Comparison of ENCODE assay signal across 15 mouse cellular contexts in the genomic region with DNA sequence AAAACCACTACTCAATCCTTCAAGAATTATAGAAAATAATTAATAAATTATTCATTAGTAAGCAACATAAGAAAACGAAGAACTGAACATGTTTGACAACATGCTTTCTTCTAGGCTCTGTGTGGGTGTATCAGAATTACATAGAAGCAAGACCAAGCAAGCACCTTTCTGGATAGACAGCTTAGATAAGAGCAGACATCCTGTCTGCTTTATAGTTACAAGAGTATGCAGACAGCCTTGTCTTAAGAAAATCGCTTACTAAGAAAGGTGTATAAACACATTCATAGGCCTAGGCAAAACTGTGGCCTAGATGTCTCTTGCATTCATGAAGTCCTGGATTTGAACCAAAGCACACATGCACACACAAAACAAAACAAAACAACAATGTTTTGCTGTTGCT. TPM values are rescaled to one million over a fixed set of nuclear protein-coding genes. Genes with fewer than 3 reads are reported as not detected.
DNase-seq lines count a peak whose midpoint lies in the region; ATAC-seq lines count a peak whose summit lies in the region.
"Had no signal": no experiment of that assay in that cellular context is flagged by ENCODE, and none has a peak within 500 bp of the region (broad histone marks: within the 10 kb centered on the region; RNA-seq: fewer than 3 reads in every experiment).

No protein-coding gene starts in this region.

- ATAC-seq in inflammation-experienced regulatory T-cells, adult 6 months, result peak; percentile 35
- ATAC-seq: forebrain, embryonic 15.5 days had no signal

- DNase-seq in heart, adult 11 months, result peak; percentile 3
- no peak for DNase-seq in heart, postnatal 10 days
- peak; percentile 9 for DNase-seq in thymus, postnatal 0 days (ENCODE audit: low spot score)
- DNase-seq in thymus, postnatal 36 days, result no peak
- no peak for DNase-seq in lung, postnatal 4 days
- DNase-seq in layer of hippocampus, postnatal 36 days, result no peak
- DNase-seq: adrenal gland, postnatal 10 days; B cell, adult 2 months; cerebellum, adult 11 months; cerebellum, adult 8-10 months; cerebellum, postnatal 14 days; gastrocnemius, postnatal 10 days; heart, postnatal 36 days had no signal

- intact Hi-C loops in heart, postnatal 10 days (cut with DNase I), result no loop called here

RNA-seq across cellular contexts. Expression of gene Gapvd1, which starts 9.4 kb away (rescaled TPM):
- 10 to 100 TPM; 45.7 to 48.1 TPM for total RNA-seq in heart, postnatal 10 days (2021)
- 64.4 and 79.7 TPM in 2 replicates for polyA plus RNA-seq in thymus, postnatal 0 days (2015; fragmentation: Nextera tagmentation; extraction: Ambion mirVana)
- polyA plus RNA-seq in inflammation-experienced regulatory T-cells, adult 6 months (2017; shearing (Covaris generic)), result 10 to 100 TPM; 45.5 to 69.9 (median 60.5) TPM
- 100 to 1,000 TPM; 106 TPM for total RNA-seq in layer of hippocampus, postnatal 36 days (2021)

RNA-seq across cellular contexts. Expression of gene Hspa5, which starts 26.1 kb away (rescaled TPM):
- total RNA-seq in heart, postnatal 10 days (2021), result 100 to 1,000 TPM; 390 to 403 TPM
- polyA plus RNA-seq in thymus, postnatal 0 days (2015; fragmentation: Nextera tagmentation; extraction: Ambion mirVana), result 347 and 475 TPM in 2 replicates
- 100 to 1,000 TPM; 576 to 769 (median 638) TPM for polyA plus RNA-seq in inflammation-experienced regulatory T-cells, adult 6 months (2017; shearing (Covaris generic))
- 100 to 1,000 TPM; 389 to 507 TPM for total RNA-seq in layer of hippocampus, postnatal 36 days (2021)

RNA-seq across cellular contexts. Expression of gene Rabepk, which starts 54.0 kb away (rescaled TPM):
- 10 to 100 TPM; 13.0 to 16.7 TPM for total RNA-seq in heart, postnatal 10 days (2021)
- polyA plus RNA-seq in thymus, postnatal 0 days (2015; fragmentation: Nextera tagmentation; extraction: Ambion mirVana), result 35.1 and 37.3 TPM in 2 replicates
- 10 to 100 TPM; 53.6 to 62.6 (median 58.1) TPM for polyA plus RNA-seq in inflammation-experienced regulatory T-cells, adult 6 months (2017; shearing (Covaris generic))
- total RNA-seq in layer of hippocampus, postnatal 36 days (2021), result 10 to 100 TPM; 32.8 to 38.1 TPM

Comparison
In these comparisons a context has a peak if more than half of its experiments do, and no peak if none do; other contexts are left out.
1. DNase-seq: peak in heart, adult 11 months (single experiment) and thymus, postnatal 0 days (single experiment); none in heart, postnatal 10 days (0 of 2), thymus, postnatal 36 days (0 of 2), lung, postnatal 4 days (0 of 2) and layer of hippocampus, postnatal 36 days (0 of 2).